Mouse (Mus musculus) ES-E14 (cell line): ENCODE measurements around the gene Scaf11. TPM values are rescaled to one million over a fixed set of nuclear protein-coding genes. Genes with fewer than 3 reads are reported as not detected.
A peak's percentile ranks its signal among the peaks of the same experiment; 100 is the strongest.
"Not testable (repeated sequence)": the region's sequence is repeated elsewhere in the genome, so short reads cannot be mapped to it uniquely, and the experiment has no call there.

Experiments used
- DNase-seq: peaks from one replicate; pipeline ENCODE4 v3.0.0-alpha.2; 2013; ENCODE audit warnings: low read depth, low spot score
- H3K27ac ChIP-seq: 2 replicates; pipeline ENCODE4 v1.5.1; 2012; ENCODE audit warnings: low read depth, mild to moderate bottlenecking, low read length, moderate library complexity, mixed read lengths; ENCODE audit not compliant: poor library complexity, insufficient read depth, severe bottlenecking
- H3K36me3 ChIP-seq: 2 replicates; pipeline ENCODE4 v1.6.1; 2012; ENCODE audit warnings: mild to moderate bottlenecking, low read length, moderate library complexity, mixed read lengths; ENCODE audit not compliant: control insufficient read depth, poor library complexity, insufficient read depth, severe bottlenecking
- H3K4me1 ChIP-seq, 2 experiments: fragments of 150-350 bp in 1 of 2; sonication (generic) in 1 of 2; 2 replicates each; pipeline ENCODE4 v1.6.1; 2012; ENCODE audit warnings: low read length in 2 of 2, mild to moderate bottlenecking in 1 of 2, mixed read lengths in 1 of 2; ENCODE audit not compliant: control insufficient read depth in 2 of 2, insufficient read depth in 2 of 2, poor library complexity in 1 of 2
- H3K4me3 ChIP-seq, 2 experiments: fragments of 150-350 bp in 1 of 2; sonication (generic) in 1 of 2; 2 replicates each; pipeline ENCODE4 v1.5.1; 2012; ENCODE audit warnings: low read length in 2 of 2, low read depth in 1 of 2, mild to moderate bottlenecking in 1 of 2, mixed read lengths in 1 of 2; ENCODE audit not compliant: insufficient read depth in 1 of 2, poor library complexity in 1 of 2, severe bottlenecking in 1 of 2
- H3K9ac ChIP-seq: 2 replicates; pipeline ENCODE4 v1.6.1; 2012; ENCODE audit warnings: low read depth, mild to moderate bottlenecking, low read length, mixed read lengths; ENCODE audit not compliant: poor library complexity, insufficient read depth, severe bottlenecking
- H3K9me3 ChIP-seq: fragments of 150-350 bp; sonication (generic); 2 replicates; pipeline ENCODE4 v1.6.1; 2012; ENCODE audit warnings: low read depth, mild to moderate bottlenecking, low read length; ENCODE audit not compliant: control insufficient read depth, insufficient read depth
- CHD2 ChIP-seq: IDR thresholded peaks from 2 replicates; pipeline ENCODE4 v1.6.1; 2014; ENCODE audit warnings: mild to moderate bottlenecking, low read depth, low read length, inconsistent platforms
- HCFC1 ChIP-seq: IDR thresholded peaks from 2 replicates; pipeline ENCODE4 v1.6.1; 2012; ENCODE audit warnings: low read length, inconsistent platforms, borderline replicate concordance; ENCODE audit not compliant: insufficient read depth
- MAFK ChIP-seq: IDR thresholded peaks from 2 replicates; pipeline ENCODE4 v1.6.1; 2014; ENCODE audit warnings: mild to moderate bottlenecking, low read depth, low read length, inconsistent platforms; ENCODE audit not compliant: insufficient read depth
- ZC3H11A ChIP-seq: IDR thresholded peaks from 2 replicates; pipeline ENCODE4 v1.6.1; 2012; ENCODE audit warnings: low read depth, mild to moderate bottlenecking, inconsistent platforms, low read length, borderline replicate concordance
- ZNF384 ChIP-seq: IDR thresholded peaks from 2 replicates; pipeline ENCODE4 v1.6.1; 2012; ENCODE audit warnings: low read depth, low read length, inconsistent platforms
- in situ Hi-C, 2 experiments: fragments of 600-800 bp; cut with MboI; formaldehyde crosslinking; loops; one replicate each; pipeline ENCODE4 v1.15.1; 2025; ENCODE audit warnings: low sequenced_read_pairs in 2 of 2, inconsistent platforms in 1 of 2; ENCODE audit not compliant: unreplicated experiment in 2 of 2
- total RNA-seq: library from RNA; depleted of rRNA; stranded (reverse); fragments of 300-350 nt; gene quantifications from 2 replicates; pipeline ENCODE4 v1.2.3, GENCODE M21; 2012

The Scaf11 gene
- total RNA-seq, 1 experiment: 92.7 TPM

GRCm38 (mm10) chr15:96453346-96453745 is 7.3 kb downstream of the Scaf11 start:
- no peak for TF ChIP-seq HCFC1
- no peak for TF ChIP-seq MAFK
- no peak for TF ChIP-seq ZC3H11A
- no peak for TF ChIP-seq ZNF384
- no peak for TF ChIP-seq CHD2
- H3K36me3 ChIP-seq: peaks cover 11% of the 10 kb centered on the region; the same call in 1 of the 2 replicates
- H3K4me3 ChIP-seq: no peak overlapping the region
- no peak overlapping the region for H3K27ac ChIP-seq
- peaks cover 0 to 11% of the 10 kb centered on the region in 2 experiments; a peak in 2 of 4 replicates for H3K4me1 ChIP-seq
- no peaks in the 10 kb centered on the region for H3K9me3 ChIP-seq
- H3K9ac ChIP-seq: no peak overlapping the region
- in situ Hi-C loops: no loop called here
- no peak for DNase-seq

GRCm38 (mm10) chr15:96448656-96449299 is 11.9 kb downstream of the Scaf11 start:
- Histone ChIP-seq H3K4me3 (no peak overlapping the region), H3K9ac (no peak overlapping the region), H3K4me1 (peaks cover 0 to 7% of the 10 kb centered on the region in 2 experiments; a peak in 1 of 4 replicates), H3K9me3 (no peaks in the 10 kb centered on the region), H3K27ac (no peak overlapping the region), H3K36me3 (peaks cover 13% of the 10 kb centered on the region; the same call in 1 of the 2 replicates)
- DNase-seq: no peak
- no peak for TF ChIP-seq CHD2
- no peak for TF ChIP-seq ZNF384
- TF ChIP-seq HCFC1: no peak
- no peak for TF ChIP-seq MAFK
- no peak for TF ChIP-seq ZC3H11A
- in situ Hi-C loops: no loop called here

- in situ Hi-C loops: no loop called here
- no peak overlapping the region for H3K4me3 ChIP-seq
- H3K27ac ChIP-seq: no peak overlapping the region
- TF ChIP-seq HCFC1 (no peak), MAFK (no peak), CHD2 (no peak), ZNF384 (no peak), ZC3H11A (no peak)
- no peaks in the 10 kb centered on the region for H3K9me3 ChIP-seq
- peaks cover 9% of the 10 kb centered on the region; the same call in 1 of the 2 replicates for H3K36me3 ChIP-seq
- no peak overlapping the region for H3K9ac ChIP-seq
- H3K4me1 ChIP-seq: peaks cover 0 to 4% of the 10 kb centered on the region in 2 experiments; a peak in 1 of 4 replicates
- DNase-seq: no peak
Measured at GRCm38 (mm10) chr15:96446785-96447184, 13.9 kb downstream of the Scaf11 start.

- H3K36me3 ChIP-seq, H3K9me3 ChIP-seq, H3K4me1 ChIP-seq, H3K4me3 ChIP-seq, H3K9ac ChIP-seq, H3K27ac ChIP-seq, in situ Hi-C loops: not testable (repeated sequence)
- DNase-seq: peak; percentile 30
Measured at GRCm38 (mm10) chr15:96441480-96441879, 19.2 kb downstream of the Scaf11 start.

GRCm38 (mm10) chr15:96434202-96434601 is 26.4 kb downstream of the Scaf11 start:
- Histone ChIP-seq H3K36me3 (peaks cover 4% of the 10 kb centered on the region), H3K4me3 (no peak overlapping the region), H3K9ac (no peak overlapping the region), H3K9me3 (no peaks in the 10 kb centered on the region), H3K27ac (no peak overlapping the region), H3K4me1 (peaks cover 0 to 2% of the 10 kb centered on the region in 2 experiments; a peak in 1 of 4 replicates)
- in situ Hi-C loops: no loop called here
- no peak for TF ChIP-seq ZC3H11A
- no peak for TF ChIP-seq ZNF384
- no peak for TF ChIP-seq MAFK
- no peak for TF ChIP-seq CHD2
- TF ChIP-seq HCFC1: no peak
- DNase-seq: no peak
